Mouse (Mus musculus) lung, postnatal 36 days (tissue): ENCODE measurements around the gene Tmprss5.

Experiments
- DNase-seq: peaks from one replicate; pipeline ENCODE4 v3.0.0; 2022; ENCODE audit warnings: mixed read lengths

Gene Tmprss5

GRCm38 (mm10) chr9:49081107-49081506 is at the start of gene Tmprss5:
TSS of gene Tmprss5 (plus strand) at chr9:49081260.
- DNase-seq: no peak

GRCm38 (mm10) chr9:49034764-49035163 is 46.3 kb upstream of the Tmprss5 start:
- no peak for DNase-seq

GRCm38 (mm10) chr9:49050901-49051300 is 30.2 kb upstream of the Tmprss5 start:
- no peak for DNase-seq

DNA sequence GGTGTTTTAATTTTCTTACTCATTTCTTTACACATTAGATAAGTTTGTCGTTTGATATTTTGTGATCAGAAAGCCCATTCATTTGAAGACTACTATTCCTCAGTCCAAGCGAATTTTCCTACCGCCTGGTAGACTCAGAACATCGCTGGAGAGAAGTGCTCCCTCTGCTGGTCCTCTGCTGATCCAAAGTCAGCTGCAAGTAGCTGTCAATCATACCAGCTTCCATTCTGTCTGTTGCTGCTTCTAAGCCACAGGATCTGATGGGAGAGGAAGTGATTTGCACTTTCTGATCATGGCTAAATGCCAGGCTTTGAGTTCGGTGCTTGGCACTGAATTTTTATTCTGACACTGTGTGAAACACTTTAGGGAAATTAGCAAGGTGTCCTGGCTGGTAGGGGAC is 29.7 kb upstream of the Tmprss5 start:
- DNase-seq: peak; percentile 85

DNA sequence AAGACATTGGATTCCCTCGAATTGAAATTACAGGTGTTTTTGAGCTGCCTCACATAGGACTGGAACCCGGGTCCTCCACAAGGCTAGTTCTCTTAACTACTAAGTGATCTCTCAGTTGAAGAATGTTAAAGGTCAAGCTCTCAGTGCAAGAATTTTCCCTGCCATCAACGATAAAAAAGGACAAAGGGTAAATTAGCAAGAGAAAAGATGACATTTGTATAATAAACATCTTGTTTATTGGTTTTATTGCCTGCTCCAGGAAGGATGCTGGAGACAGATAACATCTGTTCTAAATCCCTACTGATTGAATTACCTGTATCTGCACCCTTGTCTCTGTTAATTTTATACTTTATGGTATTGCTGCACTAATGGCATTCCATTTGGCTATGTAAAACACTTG is 27.0 kb upstream of the Tmprss5 start:
- no peak for DNase-seq

DNA sequence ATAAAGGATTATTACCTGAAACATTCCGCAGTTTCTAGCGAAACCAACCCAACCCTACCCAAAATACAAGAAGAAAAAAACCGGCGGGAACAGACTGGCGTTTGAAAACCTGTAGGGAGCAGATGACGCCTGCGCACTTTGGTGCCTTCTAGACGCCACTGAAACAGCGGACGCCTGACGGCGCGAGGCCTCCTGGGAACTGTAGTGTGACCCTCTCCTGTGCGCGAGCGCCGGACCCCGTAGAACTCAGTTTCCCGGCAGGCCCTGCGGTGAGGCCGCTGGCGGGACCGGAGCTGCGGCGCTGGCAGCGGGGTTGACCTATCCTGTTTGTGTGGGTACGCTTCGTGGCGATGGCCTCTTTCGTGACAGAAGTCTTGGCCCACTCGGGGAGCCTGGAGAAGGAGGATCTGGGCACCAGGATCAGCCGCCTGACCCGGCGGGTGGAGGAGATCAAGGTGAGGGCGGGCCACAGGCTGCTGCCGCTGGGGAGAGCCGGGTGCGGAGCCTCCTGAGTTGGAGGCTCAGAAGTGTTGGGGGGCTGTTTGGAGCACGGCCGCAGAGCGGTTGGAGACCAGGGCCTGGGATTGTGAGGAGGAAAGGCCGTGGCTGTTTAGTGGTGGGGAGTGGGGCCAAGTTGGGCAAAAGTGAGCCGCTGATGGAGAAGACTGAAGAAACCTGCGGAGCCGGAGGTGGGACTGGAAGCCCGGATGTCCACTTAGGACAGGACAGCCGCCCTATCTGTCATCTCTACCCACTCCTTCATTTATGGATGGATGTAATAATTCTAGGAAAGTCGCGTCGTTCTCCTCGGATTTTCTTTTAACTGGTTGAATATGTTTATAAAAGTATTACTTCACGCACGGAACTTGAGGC is 25.5 kb upstream of the Tmprss5 start, which contains the start of gene Zw10:
TSS of gene Zw10 (plus strand) at position 281 of the 873 bp plus-strand sequence.
- DNase-seq: peak; percentile 96

DNA sequence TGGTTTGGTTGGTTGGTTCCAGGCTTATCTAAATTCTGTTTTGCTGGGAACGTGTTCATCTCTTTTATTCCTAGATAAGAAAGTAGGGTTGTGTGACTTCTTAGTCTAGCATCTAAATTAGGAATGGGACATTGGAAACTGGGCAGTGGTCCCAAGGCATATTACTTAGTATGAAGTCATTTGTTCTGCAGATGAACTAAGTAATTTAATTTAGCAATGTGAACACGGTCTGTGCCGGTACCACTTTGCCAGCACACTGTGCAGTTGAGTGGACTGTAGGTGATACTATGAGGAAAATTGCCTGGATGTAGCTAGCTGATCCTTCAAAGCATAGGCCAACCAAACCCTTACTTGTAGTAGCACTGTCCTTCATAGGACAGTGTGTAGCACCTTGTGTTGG is 4.2 kb upstream of the Tmprss5 start:
- no peak for DNase-seq

DNA sequence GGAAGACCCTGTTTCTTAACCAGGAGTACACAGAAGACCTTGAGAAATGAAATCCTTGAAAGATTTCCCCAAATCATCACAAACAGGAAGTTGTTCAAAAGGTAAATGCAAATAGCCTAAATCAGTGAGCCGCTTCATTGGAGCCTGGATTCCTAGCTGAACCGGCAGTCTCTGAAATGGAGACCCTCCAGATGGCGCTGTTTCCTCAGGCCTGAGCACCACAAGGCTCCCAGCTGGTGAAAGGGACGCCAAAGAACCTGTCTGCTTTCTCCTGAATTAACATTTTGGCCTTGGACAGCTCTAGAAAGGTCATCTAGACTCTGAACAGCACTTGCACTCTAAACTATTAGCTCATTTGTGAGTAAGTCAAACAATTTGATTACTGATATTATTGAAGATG is 501 bp downstream of the Tmprss5 start:
- DNase-seq: peak; percentile 72

- no peak for DNase-seq
Observed at GRCm38 (mm10) chr9:49087317-49087716, 6.3 kb downstream of the Tmprss5 start.

DNA sequence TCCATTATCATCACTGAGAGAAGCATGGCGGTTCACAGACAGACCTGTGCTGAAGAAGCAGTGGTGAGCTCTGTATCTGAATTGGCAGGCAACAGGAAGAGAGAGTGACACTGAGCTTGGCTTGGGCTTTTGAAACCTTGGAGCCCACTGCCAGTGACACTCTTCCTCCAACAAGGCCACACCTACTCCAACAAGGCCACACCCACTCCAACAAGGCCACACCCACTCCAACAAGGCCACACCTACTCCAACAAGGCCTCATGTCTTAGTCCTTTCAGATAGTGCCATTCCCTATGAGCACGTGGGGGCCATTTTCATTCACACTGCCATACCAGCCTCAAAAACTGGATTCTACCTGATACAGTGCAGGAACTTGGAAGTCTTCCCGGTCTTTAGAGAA is 17.8 kb downstream of the Tmprss5 start:
- DNase-seq: no peak

DNA sequence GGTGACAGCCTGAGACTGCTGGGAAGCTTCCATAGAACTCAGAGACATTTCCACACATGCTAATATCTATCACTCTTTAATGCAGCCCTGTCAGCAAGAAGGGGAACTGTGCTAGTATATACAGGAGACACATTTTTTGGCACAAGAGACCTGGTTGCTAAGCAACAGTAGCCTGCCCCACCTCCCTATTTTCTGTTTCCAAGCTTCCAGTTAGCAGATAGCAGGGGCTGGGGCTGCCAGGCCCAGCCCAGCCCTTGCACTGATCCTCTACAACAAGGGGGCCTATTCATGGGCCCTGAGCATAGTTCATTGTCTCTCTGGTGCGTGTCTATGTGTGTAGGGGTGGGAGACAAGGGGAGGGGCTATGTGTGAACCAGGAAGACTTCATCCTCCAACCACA is 21.3 kb downstream of the Tmprss5 start:
- DNase-seq: no peak

GRCm38 (mm10) chr9:49109101-49109500 is 28.0 kb downstream of the Tmprss5 start:
- DNase-seq: peak; percentile 6

- DNase-seq: peak; percentile 56
Observed at GRCm38 (mm10) chr9:49110476-49111220, 29.6 kb downstream of the Tmprss5 start.

DNA sequence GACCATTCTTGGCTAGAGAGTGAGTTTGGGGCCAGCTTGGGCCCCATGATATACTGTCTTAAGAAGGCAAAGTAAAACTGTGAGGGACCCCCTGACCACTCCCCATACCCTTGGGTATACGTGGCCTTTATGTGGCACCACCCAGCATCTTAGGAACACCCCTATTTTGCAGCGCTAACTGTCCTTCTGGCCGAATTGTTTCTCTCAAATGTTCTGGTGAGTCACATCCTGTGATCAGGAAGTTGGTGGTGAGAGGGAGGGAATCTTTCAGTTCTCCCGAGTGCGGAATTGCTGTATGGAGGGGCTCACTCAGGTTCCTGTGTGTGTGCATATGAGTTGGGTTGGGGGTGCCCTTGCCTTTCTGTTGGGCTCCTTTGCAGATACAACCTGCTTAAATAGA is 30.2 kb downstream of the Tmprss5 start:
- DNase-seq: no peak

- DNase-seq: no peak
Observed at GRCm38 (mm10) chr9:49118271-49118825, 37.3 kb downstream of the Tmprss5 start.

GRCm38 (mm10) chr9:49119759-49120158 is 38.7 kb downstream of the Tmprss5 start:
- DNase-seq: no peak

GRCm38 (mm10) chr9:49125706-49126105 is 44.6 kb downstream of the Tmprss5 start:
- DNase-seq: no peak

DNA sequence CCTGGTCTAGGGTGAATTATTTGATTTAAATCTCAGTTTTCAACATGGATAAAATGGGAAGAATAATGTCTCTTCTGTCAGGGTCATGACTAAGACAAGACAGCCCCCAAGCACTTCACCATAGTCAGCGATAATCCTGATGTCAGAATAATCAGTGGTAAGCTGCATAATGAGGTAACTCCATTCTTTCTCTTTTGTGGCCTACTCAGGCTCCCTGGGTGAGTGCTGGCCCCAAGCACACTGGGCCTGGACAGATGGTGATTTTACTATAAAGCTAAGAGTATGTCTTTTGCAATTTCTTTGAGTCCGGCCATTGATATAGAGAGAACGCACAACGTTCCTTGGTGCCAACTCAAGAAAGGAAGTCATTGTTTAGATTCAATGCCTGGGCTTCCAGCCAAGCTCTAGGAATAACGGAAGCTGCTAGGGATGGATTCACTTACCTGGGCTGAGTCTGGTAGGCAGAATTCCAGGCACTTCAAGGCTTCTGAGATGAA is 49.5 kb downstream of the Tmprss5 start:
- DNase-seq: no peak

GRCm38 (mm10) chr9:49143841-49144240 is 62.8 kb downstream of the Tmprss5 start:
- no peak for DNase-seq

- no peak for DNase-seq
Observed at GRCm38 (mm10) chr9:49145776-49146175, 64.7 kb downstream of the Tmprss5 start.

GRCm38 (mm10) chr9:49147031-49147430 is 66.0 kb downstream of the Tmprss5 start:
- no peak for DNase-seq
